Mouse (Mus musculus): ENCODE measurements at regions not wholly inside any gene's neighbourhood (a gene's known extent, or its start where the extent isn't known, plus 50 kb on each side); places are given as distances from the start of the nearest gene placed in this dataset.

GRCm38 (mm10) chr17:51906418-51906817, 73.3 kb upstream of the Satb1 start:
- TF ChIP-seq CTCF (IDR thresholded peaks at IDR 0.05; ENCODE audit: low read depth, low read length): no peak
- TF ChIP-seq POLR2A (IDR thresholded peaks at IDR 0.05; ENCODE audit: extremely low read depth, insufficient read depth, low read length): no peak
